Mouse (Mus musculus) E14TG2a.4 (cell line): ENCODE measurements around the gene Notum.

Source experiments
- CTCF ChIP-seq: conservative IDR thresholded peaks from 2 replicates; pipeline ENCODE4 v1.5.1; 2014; ENCODE audit warnings: low read length
- POU5F1 ChIP-seq: IDR thresholded peaks from 2 replicates; pipeline ENCODE4 v1.6.1; 2014; ENCODE audit warnings: low read length, borderline replicate concordance

- TF ChIP-seq CTCF: no peak
- no peak for TF ChIP-seq POU5F1
Observed at GRCm38 (mm10) chr11:120631726-120632448, 29.1 kb downstream of the Notum start.
